Mouse (Mus musculus): Measurements from ENCODE around the gene Rinl.

Rinl gene

GRCm38 (mm10) chr7:28788307-28789195, at the start of gene Rinl:
Rinl (plus strand) TSS chr7:28788969.
- no peak for DNase-seq (ENCODE audit: low spot score in 2 of 2)

DNA sequence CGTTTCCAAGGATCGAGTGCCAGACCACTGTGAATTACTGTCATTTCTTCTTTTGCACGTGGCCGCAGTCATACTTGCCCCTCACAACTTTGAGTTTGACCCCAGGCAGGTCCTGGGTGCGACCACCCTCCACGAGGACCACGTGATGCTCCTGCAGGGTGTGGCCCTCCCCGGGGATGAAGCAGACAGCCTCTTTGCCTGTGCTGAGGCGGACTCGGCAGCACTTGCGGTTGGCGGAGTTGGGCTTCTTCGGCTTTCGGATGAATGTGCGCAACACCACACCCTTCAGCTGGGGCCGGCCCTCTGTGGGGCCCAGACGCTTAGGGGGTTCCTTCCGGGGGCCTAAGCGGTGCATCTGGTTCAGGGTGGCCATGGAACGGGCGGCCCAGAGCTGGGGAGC, 48.9 kb upstream of the Rinl start:
- DNase-seq (ENCODE audit: low spot score in 2 of 2), result no peak

- DNase-seq (ENCODE audit: low spot score in 2 of 2), result no peak
Measured at GRCm38 (mm10) chr7:28740949-28741348, 47.8 kb upstream of the Rinl start.

- no peak for DNase-seq (ENCODE audit: low spot score in 2 of 2)
Measured at GRCm38 (mm10) chr7:28741368-28741708, 47.4 kb upstream of the Rinl start.

DNA sequence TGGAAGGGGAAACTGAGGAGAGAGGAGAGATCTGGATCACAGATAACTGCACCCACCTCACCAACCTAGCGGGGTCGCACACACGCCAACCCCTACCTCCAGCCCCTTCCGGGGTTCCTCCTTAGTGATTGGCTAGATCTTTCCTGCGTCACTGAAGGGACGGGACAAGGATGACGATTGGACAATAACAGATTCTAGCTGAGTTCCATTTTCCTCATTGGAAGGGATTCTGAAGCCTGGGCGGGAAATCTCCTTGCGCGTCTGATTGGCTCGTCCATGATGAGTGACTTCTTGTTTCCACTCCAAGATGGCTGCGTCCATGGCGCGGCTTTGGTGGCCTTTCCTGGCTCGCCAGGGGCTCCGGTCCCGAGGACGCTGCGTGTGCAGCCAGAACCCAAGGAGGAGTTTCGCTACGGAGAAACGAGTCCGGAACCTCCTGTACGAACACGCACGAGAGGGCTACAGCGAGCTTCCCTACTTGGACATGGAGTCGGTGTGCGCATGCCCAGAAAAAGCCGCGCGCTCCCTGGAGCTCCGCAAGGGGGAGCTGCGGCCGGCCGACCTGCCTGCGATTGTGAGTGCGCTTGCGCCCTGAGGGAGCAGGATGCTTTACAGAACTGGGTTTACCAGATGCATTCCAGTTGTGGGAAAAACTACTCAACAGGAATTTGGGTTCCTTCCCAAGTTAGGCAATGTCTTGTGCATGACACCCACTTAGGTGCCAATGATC, 46.9 kb upstream of the Rinl start, which contains the start of the genes Mrps12 and Sars2:
Gene Mrps12 (minus strand): TSS at position 112 of the 730 bp plus-strand sequence.
Gene Sars2 (plus strand): TSS at position 284 of the 730 bp plus-strand sequence.
- peak; percentile 94 to 97 for DNase-seq (ENCODE audit: low spot score in 2 of 2)

- no peak for DNase-seq (ENCODE audit: low spot score in 2 of 2)
Measured at GRCm38 (mm10) chr7:28749935-28750334, 38.8 kb upstream of the Rinl start.

GRCm38 (mm10) chr7:28756079-28756478, 32.7 kb upstream of the Rinl start, which contains the start of gene Ccer2:
Ccer2 (plus strand) TSS chr7:28756174.
- DNase-seq (ENCODE audit: low spot score in 2 of 2), result no peak

DNA sequence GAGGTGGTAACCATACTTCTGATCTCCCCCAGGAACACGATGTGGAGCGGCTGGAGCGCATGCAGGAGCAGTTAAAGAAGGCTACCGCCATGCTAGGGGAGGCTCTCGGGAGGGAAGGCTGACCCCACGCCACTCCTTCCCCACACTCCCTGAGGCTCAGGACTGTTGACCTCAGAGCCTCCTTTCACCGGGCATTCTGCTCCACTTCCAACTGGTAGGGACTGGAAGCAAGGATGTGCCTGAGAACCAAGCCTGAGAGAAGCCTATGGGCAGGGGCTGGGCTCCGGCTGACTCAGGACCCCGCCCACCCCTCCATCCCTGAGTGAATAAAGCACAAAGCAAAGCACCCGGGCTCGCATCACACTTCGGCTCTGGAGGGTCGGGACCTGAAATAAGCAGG, 30.1 kb upstream of the Rinl start:
- no peak for DNase-seq (ENCODE audit: low spot score in 2 of 2)

GRCm38 (mm10) chr7:28761907-28762306, 26.9 kb upstream of the Rinl start:
- DNase-seq (ENCODE audit: low spot score in 2 of 2), result no peak

GRCm38 (mm10) chr7:28765211-28765610, 23.6 kb upstream of the Rinl start:
- no peak for DNase-seq (ENCODE audit: low spot score in 2 of 2)

DNA sequence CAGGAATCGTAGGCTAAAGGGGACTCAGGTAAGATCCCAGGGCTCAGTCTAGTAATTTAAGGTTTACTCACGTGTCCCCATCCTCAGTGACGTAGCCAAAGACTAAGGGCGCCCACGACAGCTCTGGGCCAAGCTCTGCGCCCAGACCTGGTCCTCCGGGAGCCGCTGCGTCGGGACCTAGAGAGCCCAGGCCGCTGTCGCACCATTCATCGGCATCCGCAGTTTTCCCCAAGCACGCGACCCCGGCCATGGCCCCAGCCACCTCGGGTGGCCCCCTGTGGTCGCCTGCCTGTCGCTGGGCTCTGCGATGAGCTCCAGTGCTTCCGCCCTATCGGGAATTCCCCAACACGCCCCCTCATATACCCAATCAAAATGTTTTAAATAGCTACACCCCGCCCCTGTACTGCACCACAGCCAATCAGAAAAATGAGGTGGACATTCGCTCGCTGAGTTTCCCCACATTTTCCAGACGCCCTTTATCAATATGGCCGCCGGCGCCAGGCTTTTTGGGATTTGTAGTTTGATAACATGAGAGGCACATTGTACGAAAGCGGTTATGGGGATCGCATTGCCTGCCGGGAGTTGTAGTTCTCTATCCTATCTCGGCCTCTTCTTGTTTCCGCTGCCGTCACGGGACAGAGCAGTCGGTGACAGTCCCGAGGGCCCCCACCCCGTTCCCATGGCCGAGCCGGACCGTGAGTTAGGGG, 22.4 kb upstream of the Rinl start, which contains the start of gene Sirt2:
Gene Sirt2 (plus strand): TSS at position 563 of the 707 bp plus-strand sequence.
- peak; percentile 98 to 99 for DNase-seq (ENCODE audit: low spot score in 2 of 2)

DNA sequence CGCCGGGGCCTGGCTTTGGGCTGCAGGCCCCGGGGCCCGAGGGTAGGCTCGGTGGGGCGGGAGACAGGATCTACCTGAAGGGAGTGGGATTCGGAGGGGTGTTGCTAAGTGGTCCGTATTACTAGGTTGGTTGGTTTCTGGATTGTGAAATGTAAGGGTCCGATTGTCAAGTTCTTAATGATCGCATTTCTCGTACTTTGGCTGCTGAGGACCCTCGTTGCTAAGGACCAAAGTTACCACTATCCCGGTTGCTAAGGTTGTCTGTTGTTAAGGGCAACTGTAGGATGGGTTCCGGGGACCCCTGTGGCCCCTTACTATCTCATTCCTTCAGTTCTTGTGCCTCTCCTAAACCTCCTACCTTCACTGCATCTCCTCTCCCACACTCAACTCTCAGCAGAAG, 21.9 kb upstream of the Rinl start:
- no peak for DNase-seq (ENCODE audit: low spot score in 2 of 2)

DNA sequence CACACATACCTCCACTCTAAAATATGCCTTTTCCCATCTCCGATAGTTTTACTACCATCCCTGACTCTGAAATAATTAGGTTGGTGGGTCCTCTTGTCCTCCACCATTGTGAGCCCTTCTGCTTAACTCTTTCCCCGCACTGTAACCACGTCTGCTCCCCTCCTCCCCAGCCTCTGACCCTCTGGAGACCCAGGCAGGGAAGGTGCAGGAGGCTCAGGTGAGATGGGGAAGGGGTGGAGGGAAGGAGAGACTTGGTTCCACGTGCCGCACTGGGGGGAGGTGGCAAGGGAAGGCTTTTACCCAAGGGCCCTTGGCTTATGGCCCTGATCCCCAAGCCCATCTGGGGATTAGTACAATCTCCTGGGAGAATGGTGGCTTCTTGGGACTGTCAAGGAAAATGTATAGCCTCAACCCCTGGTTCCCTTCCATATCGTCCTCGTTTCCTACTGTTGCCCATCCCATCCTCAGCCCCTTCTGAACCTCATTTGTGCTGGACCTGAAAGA, 21.3 kb upstream of the Rinl start, which contains the start of gene Nfkbib:
Gene Nfkbib (minus strand): TSS at position 51 of the 504 bp plus-strand sequence.
- DNase-seq (ENCODE audit: low spot score in 2 of 2), result no peak

DNA sequence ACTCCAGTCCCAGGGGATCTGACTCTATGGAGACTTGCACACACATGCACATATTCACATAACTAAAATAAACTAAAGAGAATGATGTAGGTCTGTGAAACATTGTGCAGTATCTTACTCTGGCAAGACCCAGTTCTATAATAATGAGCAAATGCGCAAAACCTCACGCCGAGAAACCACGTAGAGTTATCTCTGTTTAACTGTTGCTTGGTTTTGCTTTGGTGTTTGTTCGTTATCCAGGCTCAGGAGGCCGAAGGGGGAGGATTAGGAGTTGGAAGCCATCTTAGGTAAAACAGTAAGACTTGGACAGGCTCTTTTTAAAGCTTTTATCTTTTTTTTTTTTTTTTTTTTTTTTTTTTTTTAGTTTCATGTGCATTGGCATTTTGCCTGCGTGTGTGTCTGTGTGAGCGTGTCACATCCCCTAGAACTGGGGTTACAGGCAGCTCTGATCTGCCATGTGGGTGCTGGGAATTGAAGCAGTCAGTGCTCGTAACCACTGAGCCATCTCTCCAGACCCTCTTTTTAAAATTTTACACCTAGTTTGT, 19.3 kb upstream of the Rinl start:
- no peak for DNase-seq (ENCODE audit: low spot score in 2 of 2)

GRCm38 (mm10) chr7:28770309-28770708, 18.5 kb upstream of the Rinl start:
- DNase-seq (ENCODE audit: low spot score in 2 of 2), result no peak

GRCm38 (mm10) chr7:28771867-28772266, 16.9 kb upstream of the Rinl start:
- DNase-seq (ENCODE audit: low spot score in 2 of 2), result no peak

GRCm38 (mm10) chr7:28773163-28773562, 15.6 kb upstream of the Rinl start:
- DNase-seq (ENCODE audit: low spot score in 2 of 2), result no peak

DNA sequence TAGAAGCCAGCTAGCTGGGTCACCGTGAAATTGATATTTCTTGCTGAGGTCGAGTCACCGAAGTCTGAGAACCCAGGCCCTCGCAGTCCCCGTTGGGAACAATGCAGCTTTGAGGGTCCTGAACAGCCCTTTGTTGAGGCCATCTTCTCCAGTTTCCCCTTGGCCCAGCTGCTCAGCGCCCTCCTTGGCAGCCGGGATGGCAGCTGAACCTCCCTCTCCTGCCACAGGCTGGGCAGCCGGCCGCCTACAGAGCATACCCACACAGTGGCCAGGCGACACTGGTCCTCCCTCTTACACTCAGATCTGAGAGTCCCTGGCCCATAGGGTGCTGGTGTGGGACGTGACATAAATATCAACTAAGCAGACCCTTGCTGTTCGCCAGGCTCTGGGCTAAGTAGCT, 14.6 kb upstream of the Rinl start:
- no peak for DNase-seq (ENCODE audit: low spot score in 2 of 2)

DNA sequence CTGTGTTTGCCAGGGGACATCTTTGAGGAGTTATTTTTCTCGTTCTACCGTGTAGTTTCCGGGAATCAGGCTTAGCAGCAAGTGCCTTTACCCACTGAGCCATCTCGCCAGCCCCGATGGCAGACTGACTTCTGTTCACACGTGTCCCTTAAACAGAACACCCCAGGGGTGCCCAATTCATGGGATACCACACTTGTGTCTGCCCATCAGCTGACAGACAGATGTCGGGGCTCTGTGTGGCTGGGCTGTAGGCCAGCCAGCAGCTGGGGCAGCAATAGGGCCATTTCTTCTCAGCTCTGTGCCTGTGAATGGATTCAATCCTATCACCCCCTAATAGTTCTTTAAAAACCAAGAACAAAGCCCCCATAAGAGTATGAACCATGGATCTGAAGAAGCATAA, 13.6 kb upstream of the Rinl start:
- no peak for DNase-seq (ENCODE audit: low spot score in 2 of 2)

- no peak for DNase-seq (ENCODE audit: low spot score in 2 of 2)
Measured at GRCm38 (mm10) chr7:28778825-28779224, 9.9 kb upstream of the Rinl start.

DNA sequence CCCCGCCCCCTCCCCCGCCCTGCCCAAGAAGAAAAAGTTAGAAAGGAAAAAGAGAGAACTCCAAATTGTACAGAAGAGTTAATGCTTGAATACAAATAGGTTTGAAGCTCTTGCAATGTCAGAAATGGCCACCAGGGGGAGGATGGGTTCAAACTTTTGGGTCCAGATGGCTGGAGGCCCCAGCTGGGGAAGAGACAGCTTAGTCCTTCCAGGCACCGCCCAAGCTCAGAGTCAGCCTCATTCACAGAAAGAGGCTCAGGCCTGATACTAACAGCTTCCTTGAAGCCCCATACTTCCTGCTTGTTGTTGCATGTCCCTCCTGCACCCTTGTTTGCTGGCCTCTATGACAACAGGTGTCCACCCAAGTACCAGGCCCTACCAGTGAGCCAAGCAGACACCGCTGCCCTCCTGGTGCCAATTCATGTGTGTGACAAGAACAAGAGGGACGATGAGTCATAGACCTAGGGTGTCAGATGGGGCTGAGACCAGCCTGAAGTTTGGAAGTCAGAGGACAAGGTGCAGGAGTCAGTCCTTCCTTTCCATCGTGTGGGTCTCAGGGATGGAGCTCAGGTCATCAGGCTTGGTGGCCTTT, 8.6 kb upstream of the Rinl start:
- DNase-seq (ENCODE audit: low spot score in 2 of 2), result peak; percentile 77 to 88

Data from frontal cortex, postnatal 14 days (tissue).